Mouse (Mus musculus) heart, embryonic 11.5 days (tissue): ENCODE measurements around the gene Tnfrsf9. TPM values are rescaled to one million over a fixed set of nuclear protein-coding genes. Genes with fewer than 3 reads are reported as not detected.
A peak's percentile ranks its signal among the peaks of the same experiment; 100 is the strongest.

ENCODE experiments used
- ATAC-seq: fragments of 200-750 bp; cut with Nextera tagmentation; replicated peaks from 2 replicates; pipeline ENCODE4 v1.8.0; 2017; ENCODE audit warnings: moderate library complexity; ENCODE audit not compliant: insufficient number of reproducible peaks, low FRiP score, low TSS enrichment
- H3K27ac ChIP-seq: fragments of 300-500 bp; sonication (generic); 2 replicates; pipeline ENCODE4 v1.5.1; 2014; ENCODE audit warnings: mild to moderate bottlenecking, low read depth, low read length
- H3K27me3 ChIP-seq: fragments of 300-500 bp; sonication (generic); 2 replicates; pipeline ENCODE4 v1.6.1; 2014; ENCODE audit warnings: mild to moderate bottlenecking, low read length, mixed read lengths; ENCODE audit not compliant: control insufficient read depth, insufficient read depth
- H3K36me3 ChIP-seq: fragments of 300-500 bp; sonication (generic); 2 replicates; pipeline ENCODE4 v1.6.1; 2014; ENCODE audit warnings: mild to moderate bottlenecking, low read length, moderate library complexity, mixed read lengths; ENCODE audit not compliant: control insufficient read depth, insufficient read depth
- H3K4me1 ChIP-seq: fragments of 300-500 bp; sonication (generic); 2 replicates; pipeline ENCODE4 v1.6.1; 2014; ENCODE audit warnings: low read length; ENCODE audit not compliant: control insufficient read depth, insufficient read depth
- H3K4me2 ChIP-seq: fragments of 300-500 bp; sonication (generic); 2 replicates; pipeline ENCODE4 v1.6.1; 2014; ENCODE audit warnings: mild to moderate bottlenecking, moderate library complexity
- H3K4me3 ChIP-seq: fragments of 300-500 bp; sonication (generic); 2 replicates; pipeline ENCODE4 v1.5.1; 2014; ENCODE audit warnings: low read depth, low read length
- H3K9ac ChIP-seq: fragments of 300-500 bp; sonication (generic); 2 replicates; pipeline ENCODE4 v1.6.1; 2014; ENCODE audit warnings: mild to moderate bottlenecking, low read depth, low read length, moderate library complexity
- H3K9me3 ChIP-seq: fragments of 300-500 bp; sonication (generic); replicated peaks from 2 replicates; pipeline ENCODE4 v1.6.1; 2016; ENCODE audit warnings: low read length; ENCODE audit not compliant: control insufficient read depth
- WGBS: fragments of 180-500 bp; shearing (Covaris S2); extraction: QIAGEN DNeasy Blood & Tissue Kit; methylation state at CpG from one replicate; pipeline ENCODE4 v1.1.7; 2014; ENCODE audit not compliant: insufficient replicate concordance; 5-methylcytosine and 5-hydroxymethylcytosine counted together
- polyA plus RNA-seq: library from polyadenylated mRNA; unstranded; fragments of >200 nt; fragmentation: Nextera tagmentation; extraction: Ambion mirVana; gene quantifications from 2 replicates; pipeline ENCODE4 v1.2.1, GENCODE M21; 2014

Tnfrsf9 gene
- polyA plus RNA-seq, 1 experiment from 2014 or later, result 0.29 TPM

DNA sequence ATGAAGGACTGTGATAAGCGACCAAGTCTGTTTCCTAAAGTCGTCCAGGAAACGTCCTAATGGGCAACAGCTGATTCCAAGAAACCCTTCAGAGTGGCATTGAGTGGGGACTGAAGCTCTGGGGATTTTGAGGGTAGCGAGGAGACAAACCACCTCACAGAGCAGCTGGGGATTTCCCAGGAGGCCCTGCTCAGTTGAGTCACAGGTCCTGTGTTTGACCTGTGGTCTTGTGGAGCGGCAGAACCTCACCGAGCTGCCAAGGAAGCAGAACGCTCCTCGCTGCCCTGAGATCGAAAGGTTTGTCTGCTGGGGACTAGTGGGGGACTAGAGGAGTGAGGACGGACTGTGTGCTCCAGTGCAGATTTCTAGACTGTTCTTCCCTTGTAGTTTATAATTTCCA is 13.4 kb downstream of the Tnfrsf9 start:
- H3K9me3 ChIP-seq, result no peaks in the 10 kb centered on the region; the same call in 1 of the 2 replicates
- no peak overlapping the region for H3K9ac ChIP-seq
- H3K27me3 ChIP-seq, result no peaks in the 10 kb centered on the region; the same call in 1 of the 2 replicates
- H3K4me1 ChIP-seq, result no peaks in the 10 kb centered on the region
- no peaks in the 10 kb centered on the region for H3K36me3 ChIP-seq
- ATAC-seq, result no peak
- no peak overlapping the region for H3K27ac ChIP-seq
- no peak overlapping the region for H3K4me3 ChIP-seq
- no peak overlapping the region for H3K4me2 ChIP-seq
- 62% methylated on average over 10 of the region's 10 CpGs for WGBS

DNA sequence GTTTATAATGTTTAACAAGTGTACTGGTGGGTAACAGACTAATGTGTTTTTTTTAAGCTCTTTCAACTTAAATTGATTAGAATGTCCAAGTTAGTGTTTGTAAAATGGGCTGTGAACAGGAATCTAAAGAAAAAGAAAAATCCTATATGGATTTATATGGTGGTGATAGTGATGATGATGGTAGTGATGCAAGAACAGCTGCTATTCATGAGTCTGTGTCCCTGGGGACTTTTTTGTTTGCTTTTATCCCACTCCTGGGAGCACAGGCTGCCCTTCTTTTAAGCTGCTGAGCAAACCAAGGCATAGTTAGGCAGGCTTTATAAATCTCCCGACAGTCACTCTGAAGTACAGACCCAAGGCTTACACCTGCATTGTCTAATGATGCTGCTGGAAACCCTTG is 19.1 kb downstream of the Tnfrsf9 start:
- no peak for ATAC-seq
- H3K9me3 ChIP-seq, result no peaks in the 10 kb centered on the region
- no peak overlapping the region for H3K4me3 ChIP-seq
- H3K4me2 ChIP-seq, result no peak overlapping the region
- no peak overlapping the region for H3K27ac ChIP-seq
- H3K27me3 ChIP-seq, result no peaks in the 10 kb centered on the region; the same call in 1 of the 2 replicates
- no peaks in the 10 kb centered on the region for H3K36me3 ChIP-seq
- H3K4me1 ChIP-seq, result no peaks in the 10 kb centered on the region
- WGBS, result 71% methylated on average over 1 of the region's 1 CpGs
- no peak overlapping the region for H3K9ac ChIP-seq

DNA sequence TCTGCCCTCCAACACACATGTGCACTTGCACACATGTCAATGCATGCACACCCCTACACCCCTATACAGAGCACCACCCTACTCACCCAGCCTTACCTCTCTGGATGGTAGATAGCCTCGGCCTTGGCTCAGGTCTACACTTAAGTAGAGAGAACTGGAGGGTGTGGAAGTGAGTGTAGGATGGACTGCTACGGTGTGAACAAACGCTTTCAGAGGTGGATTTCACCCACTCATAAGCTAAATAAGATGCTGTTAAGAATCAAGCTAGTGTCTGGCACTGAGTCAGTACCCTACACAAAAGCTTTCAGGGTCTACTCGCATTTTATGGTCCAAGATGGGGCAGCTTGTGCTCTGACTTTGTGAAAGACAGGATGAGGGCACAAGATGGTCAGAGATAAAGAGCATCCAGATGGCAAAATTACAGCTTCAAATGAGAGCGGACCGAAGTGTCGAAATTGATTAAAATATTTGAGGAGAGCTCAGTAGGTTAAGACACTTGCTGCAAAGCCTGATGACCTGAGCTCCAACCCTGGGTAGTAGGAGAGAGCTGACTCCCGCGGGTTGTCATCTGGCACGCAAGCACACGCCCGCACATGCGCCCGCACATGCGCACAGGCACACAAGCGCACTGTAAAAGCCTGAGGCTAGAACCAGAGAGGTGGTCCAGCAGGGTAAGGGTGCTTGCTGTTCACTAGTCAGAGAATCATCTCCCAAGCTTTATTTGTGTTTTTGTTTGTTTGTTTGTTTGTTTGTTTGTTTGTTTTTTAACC is 23.1 kb downstream of the Tnfrsf9 start:
- no peaks in the 10 kb centered on the region for H3K9me3 ChIP-seq
- H3K4me1 ChIP-seq, result 0 out of 2 replicates have a peak, but pooled peaks cover 2% of the 10 kb centered on the region
- peak overlapping the region; percentile 41 for H3K4me2 ChIP-seq
- WGBS, result 65% methylated on average over 16 of the region's 16 CpGs
- no peak overlapping the region for H3K9ac ChIP-seq
- H3K27ac ChIP-seq, result no peak overlapping the region
- no peak overlapping the region for H3K4me3 ChIP-seq
- no peak for ATAC-seq
- no peaks in the 10 kb centered on the region for H3K27me3 ChIP-seq
- no peaks in the 10 kb centered on the region for H3K36me3 ChIP-seq

DNA sequence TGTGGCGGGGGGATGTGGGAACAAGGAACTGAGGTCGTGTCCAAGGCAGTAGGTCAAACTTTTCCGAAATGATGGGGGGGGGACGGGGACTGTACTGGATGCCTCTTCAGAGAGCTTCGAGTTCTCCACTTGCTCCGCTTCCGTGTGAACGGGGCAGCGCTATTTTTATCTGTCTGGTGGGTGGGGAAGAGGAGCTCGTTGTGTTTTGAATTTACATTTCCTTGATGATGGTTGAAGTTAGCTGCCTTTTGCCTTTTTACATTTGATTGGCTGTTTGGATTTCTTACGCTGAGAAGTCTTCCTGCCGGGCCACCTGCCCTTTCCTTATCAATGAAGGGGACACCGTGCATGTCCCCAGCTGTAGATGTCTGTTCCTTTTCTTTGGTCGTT is 23.7 kb downstream of the Tnfrsf9 start:
- no peaks in the 10 kb centered on the region for H3K27me3 ChIP-seq
- H3K9me3 ChIP-seq, result no peaks in the 10 kb centered on the region
- 29% methylated on average over 14 of the region's 14 CpGs for WGBS
- no peaks in the 10 kb centered on the region for H3K36me3 ChIP-seq
- H3K4me1 ChIP-seq, result 0 out of 2 replicates have a peak, but pooled peaks cover 2% of the 10 kb centered on the region
- no peak overlapping the region for H3K4me3 ChIP-seq
- H3K9ac ChIP-seq, result no peak overlapping the region
- H3K4me2 ChIP-seq, result peak overlapping the region; percentile 41
- no peak for ATAC-seq
- no peak overlapping the region for H3K27ac ChIP-seq

DNA sequence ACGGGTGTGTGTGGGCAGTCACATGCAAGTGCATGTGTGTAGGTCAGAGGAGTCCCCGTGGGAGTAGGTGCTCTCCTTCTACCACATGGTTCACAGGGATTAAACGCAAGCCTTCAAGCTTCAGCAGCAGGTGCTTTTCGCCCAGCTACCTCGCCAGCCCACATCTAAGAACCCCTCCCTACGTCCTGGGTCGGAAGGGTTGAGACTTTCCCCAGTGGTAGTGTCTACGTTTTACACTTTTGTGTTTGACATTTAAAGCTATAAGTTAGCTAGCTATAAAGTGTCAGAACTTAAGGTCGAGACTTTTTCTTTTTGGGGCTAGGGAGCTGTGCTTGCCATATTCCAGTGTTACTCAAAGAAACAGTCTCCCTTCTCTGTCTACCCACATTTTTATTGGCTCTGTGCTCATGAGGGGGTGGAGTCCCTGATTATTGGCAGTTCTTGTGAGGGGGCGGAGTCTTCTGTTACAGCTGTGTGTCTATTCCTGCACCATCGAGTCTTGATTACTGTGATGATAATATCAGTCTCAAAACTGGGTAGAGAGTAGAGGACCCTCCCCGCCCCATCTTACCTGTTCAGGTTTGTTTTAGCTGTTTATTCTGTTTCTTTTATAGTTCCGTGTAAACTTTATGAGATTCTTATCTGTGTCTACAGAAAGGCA is 25.8 kb downstream of the Tnfrsf9 start:
- Histone ChIP-seq H3K4me2 (no peak overlapping the region), H3K9ac (no peak overlapping the region), H3K27me3 (no peaks in the 10 kb centered on the region), H3K9me3 (no peaks in the 10 kb centered on the region), H3K36me3 (no peaks in the 10 kb centered on the region), H3K27ac (no peak overlapping the region), H3K4me1 (0 out of 2 replicates have a peak, but pooled peaks cover 2% of the 10 kb centered on the region), H3K4me3 (no peak overlapping the region)
- ATAC-seq, result no peak
- WGBS, result 60% methylated on average over 13 of the region's 13 CpGs

DNA sequence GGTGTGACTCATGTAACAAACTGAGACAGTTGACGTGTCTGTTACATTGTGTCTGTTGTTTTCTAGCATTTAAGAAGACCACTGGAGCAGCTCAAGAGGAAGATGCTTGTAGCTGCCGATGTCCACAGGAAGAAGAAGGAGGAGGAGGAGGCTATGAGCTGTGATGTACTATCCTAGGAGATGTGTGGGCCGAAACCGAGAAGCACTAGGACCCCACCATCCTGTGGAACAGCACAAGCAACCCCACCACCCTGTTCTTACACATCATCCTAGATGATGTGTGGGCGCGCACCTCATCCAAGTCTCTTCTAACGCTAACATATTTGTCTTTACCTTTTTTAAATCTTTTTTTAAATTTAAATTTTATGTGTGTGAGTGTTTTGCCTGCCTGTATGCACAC is 30.3 kb downstream of the Tnfrsf9 start:
- no peak overlapping the region for H3K4me2 ChIP-seq
- no peak for ATAC-seq
- no peaks in the 10 kb centered on the region for H3K27me3 ChIP-seq
- WGBS, result 85% methylated on average over 7 of the region's 7 CpGs
- H3K27ac ChIP-seq, result no peak overlapping the region
- no peak overlapping the region for H3K9ac ChIP-seq
- H3K9me3 ChIP-seq, result no peaks in the 10 kb centered on the region
- H3K36me3 ChIP-seq, result no peaks in the 10 kb centered on the region
- no peak overlapping the region for H3K4me3 ChIP-seq
- no peaks in the 10 kb centered on the region for H3K4me1 ChIP-seq

DNA sequence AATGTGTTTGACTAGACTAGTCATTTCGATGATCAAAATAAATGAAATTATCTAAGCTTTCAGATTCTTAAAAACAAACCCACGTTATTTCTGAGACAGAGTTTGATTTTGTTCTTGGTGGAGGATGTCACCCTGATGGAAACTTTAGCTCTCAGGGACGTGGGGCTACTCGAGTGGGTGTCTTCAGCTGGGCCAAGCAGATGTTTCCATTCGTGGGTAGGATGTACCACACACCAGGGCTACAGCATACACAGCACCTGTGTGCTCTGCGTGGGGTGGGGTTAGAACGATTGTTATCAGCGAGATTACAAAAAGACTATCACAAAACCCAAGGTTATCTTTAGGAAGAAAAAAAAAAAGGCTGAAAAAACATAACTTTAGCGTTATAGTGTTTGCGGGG is 36.6 kb downstream of the Tnfrsf9 start:
- Histone ChIP-seq H3K36me3 (no peaks in the 10 kb centered on the region), H3K4me2 (no peak overlapping the region), H3K9me3 (no peaks in the 10 kb centered on the region), H3K9ac (no peak overlapping the region), H3K27me3 (no peaks in the 10 kb centered on the region), H3K4me3 (no peak overlapping the region), H3K4me1 (no peaks in the 10 kb centered on the region), H3K27ac (no peak overlapping the region)
- no peak for ATAC-seq
- WGBS, result 72% methylated on average over 10 of the region's 10 CpGs

DNA sequence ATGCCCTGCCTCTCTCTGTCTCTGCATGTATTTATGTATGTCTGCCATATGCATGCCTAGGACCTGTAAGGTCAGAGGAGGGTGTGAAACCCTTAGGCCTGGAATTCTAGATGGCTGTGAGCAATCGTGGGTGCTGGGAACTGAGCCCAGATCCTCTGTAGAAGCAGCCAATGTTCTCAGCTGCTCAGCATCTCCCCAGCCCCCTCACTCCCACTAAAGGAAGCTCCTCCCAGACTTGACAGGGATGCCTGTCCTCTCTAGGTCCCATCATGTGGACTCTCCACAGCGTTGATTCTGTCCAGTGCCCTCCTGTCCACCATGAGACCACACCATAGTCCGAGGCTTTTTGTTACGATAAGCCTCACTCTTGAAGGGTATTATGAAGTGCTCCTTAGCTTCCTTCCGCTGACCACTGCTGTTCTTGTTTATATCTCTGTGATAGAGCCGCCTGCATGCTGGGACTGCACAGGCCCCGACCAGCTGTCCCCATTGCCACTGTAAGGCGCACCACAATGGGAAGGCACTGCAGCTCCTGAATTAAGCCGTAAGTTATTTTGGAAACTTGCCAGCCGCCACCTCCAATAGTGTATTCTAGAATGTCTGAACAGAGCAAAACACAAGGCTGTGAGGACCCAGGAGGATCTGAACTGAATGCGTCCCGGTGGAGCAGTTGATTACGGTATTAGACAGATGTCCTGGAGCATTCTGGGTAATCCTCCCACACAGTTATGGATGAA is 42.2 kb downstream of the Tnfrsf9 start:
- Histone ChIP-seq H3K27me3 (no peaks in the 10 kb centered on the region), H3K4me2 (no peak overlapping the region), H3K4me1 (no peaks in the 10 kb centered on the region), H3K27ac (no peak overlapping the region), H3K4me3 (no peak overlapping the region), H3K36me3 (no peaks in the 10 kb centered on the region), H3K9ac (no peak overlapping the region), H3K9me3 (no peaks in the 10 kb centered on the region)
- no peak for ATAC-seq
- WGBS, result 73% methylated on average over 13 of the region's 13 CpGs
